Mouse (Mus musculus) layer of hippocampus, adult 9-10 months (tissue): ENCODE measurements around the gene Stam2.

Experiments used
- DNase-seq: peaks from one replicate; pipeline ENCODE4 v3.0.0; 2022; ENCODE audit warnings: low spot score

Gene Stam2

DNA sequence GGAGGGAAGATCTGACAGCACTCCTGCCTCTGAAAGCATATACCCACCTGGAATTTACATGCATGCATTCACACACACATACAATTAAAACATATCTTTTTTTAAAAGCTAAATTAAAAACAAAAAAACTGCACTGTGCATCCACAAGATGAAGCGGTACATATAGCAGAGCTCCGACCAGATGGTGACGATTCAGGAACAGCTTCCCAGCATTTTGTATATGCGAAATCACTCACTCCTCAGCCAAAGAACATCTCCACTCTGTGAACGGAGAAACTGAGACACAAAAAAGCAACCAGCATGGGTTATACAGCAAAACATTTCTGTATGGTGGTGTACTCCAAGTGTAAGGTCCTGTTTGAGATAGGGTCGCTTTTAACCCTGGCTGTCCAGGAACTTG, 11.2 kb downstream of the Stam2 start:
- no peak for DNase-seq

DNA sequence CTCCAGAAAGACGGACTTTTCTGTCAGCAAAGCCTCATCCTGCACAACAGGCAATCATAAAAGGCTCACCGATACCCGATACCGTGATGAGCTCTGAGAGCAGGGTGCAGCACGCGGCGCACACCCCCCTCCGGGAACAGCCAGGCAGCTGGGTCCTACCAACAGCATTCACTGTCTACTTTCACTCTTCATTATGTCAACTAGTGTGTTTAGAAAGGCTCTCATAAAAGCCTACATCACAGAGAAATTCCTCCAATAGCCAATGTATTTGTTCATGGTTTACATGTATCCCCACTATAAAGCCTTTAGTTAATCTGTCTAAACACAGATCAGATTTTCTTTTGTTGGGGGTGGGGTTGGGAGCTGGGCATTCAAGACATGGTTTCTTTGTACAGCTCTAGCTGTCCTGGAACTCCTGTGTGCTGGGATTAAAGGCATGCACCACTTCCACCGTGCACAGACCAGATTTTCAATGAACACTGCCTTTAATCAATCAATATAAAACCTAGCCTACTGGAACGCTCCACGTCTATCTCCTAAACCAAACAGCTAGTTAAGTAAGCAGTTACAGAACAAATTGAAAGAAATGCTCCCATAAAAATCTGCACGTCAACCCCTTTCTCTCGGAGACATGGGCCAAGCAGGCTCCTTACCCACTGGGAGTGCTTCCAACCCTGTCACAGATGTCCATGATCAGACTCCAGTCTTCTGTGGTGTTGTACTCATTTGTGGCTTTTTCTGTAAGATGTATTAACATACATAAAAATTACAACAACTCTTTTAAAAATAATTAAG, 21.7 kb downstream of the Stam2 start:
- DNase-seq: no peak

DNA sequence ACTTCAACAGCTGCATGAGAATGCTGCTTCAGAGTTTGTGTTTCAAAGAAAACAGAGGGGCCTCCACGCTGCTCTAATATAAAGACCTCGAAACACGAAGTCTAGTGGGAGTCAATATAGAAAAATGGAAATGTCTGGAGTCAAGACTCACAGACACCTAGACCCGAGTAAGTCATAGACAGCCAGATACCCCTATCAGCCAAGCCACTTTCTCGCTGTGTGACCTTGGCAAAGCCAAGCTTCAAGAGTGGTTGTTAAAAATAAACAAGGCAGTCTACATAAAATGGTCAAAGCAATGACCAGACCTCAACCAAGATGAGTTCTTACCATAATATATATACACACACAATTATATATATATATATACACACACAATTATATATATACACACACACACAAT, 25.0 kb downstream of the Stam2 start:
- DNase-seq: no peak

GRCm38 (mm10) chr2:52715538-52715937, 26.5 kb downstream of the Stam2 start:
- DNase-seq: no peak

DNA sequence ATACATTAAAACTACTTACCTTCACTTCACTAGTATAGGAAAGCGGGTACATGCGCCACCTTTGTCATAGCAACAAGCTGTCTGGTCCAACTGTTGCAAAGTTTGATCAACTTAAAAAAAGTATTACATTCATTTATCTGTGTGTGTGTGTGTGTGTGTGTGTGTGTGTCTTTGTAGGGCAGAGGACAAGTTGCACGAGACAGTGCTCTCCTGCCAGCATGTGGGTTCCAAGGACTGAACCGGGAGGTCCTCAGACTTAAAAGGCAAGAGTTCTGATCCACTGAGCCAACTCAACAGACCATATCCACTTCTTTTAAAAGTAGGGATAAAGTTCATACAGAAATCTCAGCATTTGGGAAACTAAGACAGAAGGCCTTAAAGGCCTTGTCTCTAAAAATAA, 28.0 kb downstream of the Stam2 start:
- DNase-seq: no peak

DNA sequence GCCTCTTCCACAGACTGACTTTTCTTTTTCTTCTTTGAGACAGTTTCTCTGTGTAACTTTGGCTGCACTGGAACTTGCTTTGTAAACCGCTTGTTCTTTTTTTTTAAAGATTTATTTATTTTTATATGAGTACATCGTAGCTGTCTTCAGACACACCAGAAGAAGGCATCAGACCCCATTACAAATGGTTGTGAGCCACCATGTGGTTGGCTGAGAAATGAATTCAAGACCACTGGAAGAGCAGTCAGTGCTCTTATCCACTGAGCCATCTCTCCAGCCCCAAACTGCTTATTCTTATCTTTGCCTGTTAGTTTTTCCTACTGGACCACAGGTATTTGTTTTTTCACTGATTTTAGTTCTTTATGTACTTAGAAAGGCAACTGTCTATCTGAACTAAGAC, 31.3 kb downstream of the Stam2 start:
- DNase-seq: no peak

GRCm38 (mm10) chr2:52709417-52709816, 32.7 kb downstream of the Stam2 start:
- no peak for DNase-seq

GRCm38 (mm10) chr2:52701368-52702036, 40.6 kb downstream of the Stam2 start:
- DNase-seq: no peak

DNA sequence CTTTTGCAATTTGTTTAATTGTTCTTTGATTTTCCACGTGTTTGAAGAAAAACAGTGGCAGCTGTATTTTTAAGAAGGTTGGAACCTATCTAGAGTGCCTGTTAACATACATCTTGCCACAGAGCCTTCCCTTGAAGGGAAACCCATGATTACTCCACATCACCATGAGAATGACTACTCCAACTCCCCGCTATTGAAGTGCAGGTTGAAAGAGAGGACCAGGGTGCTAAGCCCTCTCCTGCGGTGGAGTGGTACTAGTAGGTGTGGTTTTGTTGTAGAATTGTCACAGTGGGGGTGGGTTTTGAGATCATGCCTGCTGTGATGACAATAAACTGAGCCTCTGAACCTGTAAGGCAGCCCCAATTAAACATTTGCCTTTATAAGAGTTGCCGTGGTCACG, 41.7 kb downstream of the Stam2 start:
- DNase-seq: no peak

DNA sequence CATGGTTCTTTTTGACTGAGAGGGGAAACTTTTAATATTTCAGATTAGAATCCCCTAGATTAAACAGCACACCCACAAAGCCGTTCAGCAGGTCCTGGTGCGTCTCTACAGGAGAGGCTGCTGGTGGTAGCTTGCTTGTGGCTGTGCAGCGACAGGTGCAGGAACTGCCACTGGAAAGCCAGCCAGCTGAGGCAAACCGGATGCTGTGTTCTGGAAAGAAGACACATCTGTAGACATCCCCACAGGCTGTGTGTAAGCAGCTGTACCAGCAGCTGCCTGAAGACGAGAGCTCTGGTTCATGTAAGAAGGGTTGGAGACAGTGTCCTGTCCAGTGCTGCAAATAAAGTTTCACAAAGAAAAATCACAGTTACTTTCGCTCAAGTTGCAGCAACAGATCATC, 47.5 kb downstream of the Stam2 start:
- no peak for DNase-seq

DNA sequence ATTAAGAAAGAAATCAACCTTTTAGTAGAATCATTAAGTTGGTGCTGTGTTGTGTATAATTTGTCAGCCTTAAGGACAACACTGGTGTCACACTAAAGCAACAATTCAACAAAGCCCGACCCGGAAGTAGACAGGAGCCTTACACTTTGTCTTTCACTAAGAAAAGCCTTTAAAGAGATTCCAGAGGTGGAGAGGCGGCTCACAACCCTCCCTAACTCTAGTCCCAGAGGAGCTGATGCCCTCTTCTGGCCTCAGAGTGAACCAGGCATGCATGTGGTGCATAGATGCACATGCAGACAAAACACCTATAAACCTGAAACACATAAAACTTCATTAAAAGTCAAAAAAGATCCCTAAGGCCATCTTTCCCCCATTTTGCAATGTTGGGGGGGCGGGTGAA, 50.3 kb downstream of the Stam2 start:
- DNase-seq: no peak

DNA sequence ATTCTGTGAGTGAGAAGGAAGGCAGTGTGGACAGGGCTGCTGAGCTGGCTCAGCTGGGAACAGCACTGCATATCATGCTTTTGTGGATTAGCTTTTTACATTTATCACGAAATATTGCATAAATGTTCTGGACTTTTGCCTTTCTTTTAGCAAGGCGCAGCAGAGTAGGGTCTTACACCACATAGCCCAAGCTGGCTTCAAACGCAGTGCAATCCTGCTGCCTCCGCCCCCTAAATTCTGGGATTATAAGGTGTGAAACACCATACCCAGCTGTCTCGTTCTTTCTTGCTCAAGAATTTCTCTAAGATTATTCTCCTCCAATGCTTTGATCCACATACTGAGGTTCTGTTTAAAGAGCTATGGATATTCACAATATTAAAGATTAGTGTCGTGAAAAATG, 55.5 kb downstream of the Stam2 start:
- no peak for DNase-seq

DNA sequence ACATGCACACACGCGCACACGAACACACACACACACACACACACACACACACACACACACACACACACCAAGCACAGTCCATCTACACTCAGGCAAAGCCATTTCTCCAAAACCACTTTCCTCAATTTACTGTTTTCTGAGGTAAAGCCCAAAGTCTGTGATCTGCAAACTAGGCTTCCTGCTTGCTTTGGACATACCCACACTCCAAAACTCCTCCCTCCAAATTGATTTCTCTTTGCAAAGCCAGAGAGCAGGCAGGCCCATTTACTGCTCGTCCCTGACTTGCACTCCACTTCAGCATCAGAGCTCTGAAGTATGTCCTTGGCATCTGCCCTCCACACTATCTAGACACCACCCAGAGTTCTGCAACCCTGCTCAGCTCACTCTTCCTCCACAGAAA, 64.5 kb downstream of the Stam2 start:
- no peak for DNase-seq

DNA sequence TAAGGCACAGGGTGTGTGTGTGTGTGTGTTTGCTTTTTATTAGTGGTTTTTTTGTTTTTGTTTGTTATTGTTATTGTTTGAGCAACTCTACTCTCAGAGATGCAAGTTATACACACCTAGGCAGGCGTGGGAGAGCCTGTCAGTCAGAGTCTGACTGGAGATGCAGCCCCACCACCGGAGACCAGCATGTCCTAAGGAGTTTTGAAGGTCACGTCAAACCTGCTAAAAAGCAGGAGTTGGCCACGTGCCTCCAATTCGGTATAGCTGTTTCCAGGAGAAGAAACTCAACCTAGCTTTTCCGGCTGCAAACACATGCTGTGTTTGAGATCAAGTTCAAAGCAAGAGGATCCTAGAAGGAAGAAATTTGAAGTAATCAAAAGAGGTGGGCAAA, 65.2 kb downstream of the Stam2 start:
- DNase-seq: no peak

DNA sequence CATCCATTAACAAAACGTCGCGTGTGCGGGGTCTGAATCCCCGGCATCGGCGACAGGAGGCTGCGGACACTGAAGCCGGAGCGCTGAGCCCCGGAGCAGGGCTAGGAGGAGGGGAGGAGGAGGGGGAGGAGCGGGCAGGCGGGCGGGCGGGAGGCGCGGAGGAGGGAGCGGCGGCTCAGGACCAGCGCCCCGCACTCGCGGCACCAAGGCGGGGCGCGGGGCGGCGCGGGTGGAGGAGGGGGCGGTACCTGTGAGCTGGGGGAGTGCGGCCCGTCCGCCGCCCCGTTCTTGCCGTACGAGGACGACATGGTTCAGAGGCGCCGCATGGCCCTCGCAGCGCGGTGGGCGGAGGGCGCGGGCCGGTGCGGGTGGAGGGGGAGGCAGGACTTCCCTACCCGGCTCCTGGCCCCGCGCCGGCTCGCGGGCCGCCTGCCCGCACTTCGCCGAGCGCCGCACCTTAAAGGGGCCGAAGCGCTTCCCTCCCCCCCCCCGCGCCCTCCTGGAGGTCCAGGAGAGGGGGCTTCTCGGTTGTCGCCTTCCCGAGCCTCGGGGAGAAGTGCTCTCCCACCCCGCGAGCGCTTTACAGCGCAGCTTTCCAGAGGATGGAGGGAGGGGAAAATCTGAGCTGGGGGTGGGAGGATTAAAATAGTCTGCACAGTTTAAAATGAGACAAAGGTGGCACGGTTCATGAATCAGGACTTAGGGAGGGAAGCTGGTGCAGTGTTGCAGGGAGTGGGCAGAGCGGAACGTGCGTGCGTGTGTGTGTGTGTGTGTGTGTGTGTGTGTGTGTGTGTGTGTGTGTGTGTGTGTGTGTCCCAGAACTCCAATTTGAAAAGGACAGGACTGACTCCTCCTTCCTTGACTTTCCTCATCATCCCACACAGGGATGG, 65.8 kb downstream of the Stam2 start, which contains the start of gene Cacnb4:
TSS of gene Cacnb4 (minus strand) at position 809 of the 890 bp plus-strand sequence.
- DNase-seq: no peak

DNA sequence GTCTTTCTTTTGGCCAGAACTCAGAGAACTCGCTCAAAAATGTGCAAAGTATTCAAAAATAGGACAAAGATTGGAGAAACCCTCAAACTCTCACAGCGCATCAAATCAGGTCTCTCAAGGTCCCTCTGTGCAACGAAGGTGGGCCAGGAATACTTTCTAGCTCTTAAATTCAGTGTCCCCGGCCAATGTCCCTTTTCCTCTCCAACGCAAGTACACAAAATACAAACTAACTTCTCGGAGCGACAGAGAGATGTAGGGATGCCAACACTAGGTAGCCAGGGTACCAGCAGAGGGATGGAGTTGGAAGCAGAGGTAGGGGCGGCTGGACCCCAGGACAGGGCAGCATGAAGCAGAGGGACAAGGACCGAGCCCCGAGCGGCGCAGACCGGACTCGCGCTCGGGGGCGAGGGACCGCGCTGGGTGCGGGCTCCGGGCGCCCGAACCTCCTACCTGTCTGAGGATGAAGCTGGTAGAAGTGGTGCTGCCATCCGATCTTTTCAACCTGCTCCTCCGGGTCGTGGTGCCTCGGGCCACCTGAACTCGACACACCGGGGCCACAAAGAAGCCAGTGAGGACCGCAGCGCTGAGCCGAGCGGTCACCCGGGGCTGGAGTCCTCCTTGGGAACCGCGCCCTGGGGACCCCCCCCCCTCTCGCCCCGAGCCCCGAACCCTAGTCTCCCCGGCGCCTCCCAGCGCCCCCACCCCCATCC, 66.6 kb downstream of the Stam2 start:
- no peak for DNase-seq

DNA sequence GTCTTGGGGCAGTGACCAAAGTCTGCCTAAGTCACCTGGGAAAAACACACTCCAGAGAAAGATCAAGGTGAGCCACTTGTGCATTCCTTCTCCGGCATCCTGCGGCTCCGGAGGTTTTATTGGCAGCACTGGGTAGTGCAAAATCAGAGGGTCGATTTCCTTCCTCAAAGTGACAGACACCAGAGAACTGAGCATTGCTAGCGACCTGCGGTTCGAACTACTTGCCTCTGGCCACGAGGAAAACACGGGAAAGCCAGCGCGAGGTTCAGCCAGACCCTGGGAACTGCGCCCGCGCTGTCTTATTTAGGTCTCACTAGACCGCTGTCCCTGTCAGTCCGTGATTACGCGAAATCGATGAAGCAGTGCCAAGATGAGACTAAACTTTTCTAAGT, 67.2 kb downstream of the Stam2 start:
- DNase-seq: no peak

DNA sequence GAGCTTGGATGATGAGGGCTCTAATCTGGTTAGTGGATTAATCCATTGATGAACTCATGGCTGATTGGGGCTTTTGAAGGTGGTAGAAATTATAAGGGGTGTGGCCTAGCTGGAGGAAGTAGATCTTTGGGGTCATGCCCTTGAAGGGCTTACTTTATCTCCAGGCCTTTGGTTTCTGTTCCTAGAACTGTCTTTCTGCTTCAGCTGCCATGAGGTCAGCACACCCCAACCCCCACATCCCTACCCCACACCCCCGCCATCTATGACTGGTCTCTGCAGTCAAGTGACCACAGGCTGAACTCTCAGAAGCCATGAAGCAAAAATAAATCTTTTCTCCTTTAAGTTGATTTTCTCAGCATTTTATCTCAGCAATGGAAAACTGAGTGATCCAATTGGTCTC, 68.9 kb downstream of the Stam2 start:
- no peak for DNase-seq

- no peak for DNase-seq
Observed at GRCm38 (mm10) chr2:52670733-52671132, 71.3 kb downstream of the Stam2 start.

GRCm38 (mm10) chr2:52668480-52668879, 73.6 kb downstream of the Stam2 start:
- DNase-seq: no peak

- no peak for DNase-seq
Observed at GRCm38 (mm10) chr2:52656722-52657121, 85.4 kb downstream of the Stam2 start.

DNA sequence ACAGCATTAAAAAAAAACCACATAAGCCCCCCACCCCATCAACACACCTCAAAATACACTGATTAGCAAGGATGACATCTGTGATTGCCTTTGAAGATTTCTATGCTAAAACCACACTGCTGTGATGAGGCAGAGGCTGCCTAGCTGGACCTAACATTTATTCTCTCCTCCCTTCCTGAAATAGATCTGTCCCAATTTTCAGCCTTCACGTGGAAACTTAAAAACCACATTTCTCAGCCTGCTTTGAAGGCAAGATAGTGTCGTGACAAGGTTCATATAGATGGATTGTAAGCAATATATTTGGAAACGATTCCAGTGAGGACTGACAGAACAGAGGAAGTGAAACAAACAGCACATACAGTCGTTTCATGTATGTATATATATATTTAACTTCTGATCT, 87.5 kb downstream of the Stam2 start:
- DNase-seq: no peak
